Mouse (Mus musculus) embryonic fibroblast, embryonic 13.5 days (primary cell): ENCODE measurements around the gene Gm9821.

Source experiments
- CTCF ChIP-seq: IDR thresholded peaks from 2 replicates; pipeline ENCODE4 v1.5.1; 2011; ENCODE audit warnings: mild to moderate bottlenecking, control low read depth, low read length, moderate library complexity, borderline replicate concordance; ENCODE audit not compliant: insufficient read depth
- POLR2A ChIP-seq: IDR thresholded peaks from 2 replicates; pipeline ENCODE4 v1.6.1; 2011; ENCODE audit warnings: low read depth, mild to moderate bottlenecking, control low read depth, low read length, moderate library complexity

DNA sequence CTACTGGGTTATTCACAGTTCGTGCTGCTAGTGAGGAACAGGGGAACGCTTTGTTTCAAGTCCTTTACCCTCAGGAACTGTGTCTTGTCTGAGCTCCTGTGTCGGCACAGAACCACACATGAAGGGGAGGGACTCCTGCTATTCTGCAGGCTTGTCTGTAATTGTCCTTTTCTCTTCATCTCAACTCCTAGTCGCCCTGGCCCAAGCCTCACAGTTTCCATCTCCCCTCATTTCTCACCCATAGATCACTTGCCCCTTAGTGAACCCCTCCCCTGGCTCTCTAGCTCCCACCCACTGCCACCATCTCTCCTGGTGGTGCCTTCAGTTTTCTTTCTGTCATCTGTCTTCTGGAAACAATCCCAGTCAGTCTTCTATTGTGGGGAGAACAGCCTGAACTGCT lies 34.7 kb downstream of the Gm9821 start:
- TF ChIP-seq POLR2A (no peak), CTCF (no peak)
